In the genomic region with DNA sequence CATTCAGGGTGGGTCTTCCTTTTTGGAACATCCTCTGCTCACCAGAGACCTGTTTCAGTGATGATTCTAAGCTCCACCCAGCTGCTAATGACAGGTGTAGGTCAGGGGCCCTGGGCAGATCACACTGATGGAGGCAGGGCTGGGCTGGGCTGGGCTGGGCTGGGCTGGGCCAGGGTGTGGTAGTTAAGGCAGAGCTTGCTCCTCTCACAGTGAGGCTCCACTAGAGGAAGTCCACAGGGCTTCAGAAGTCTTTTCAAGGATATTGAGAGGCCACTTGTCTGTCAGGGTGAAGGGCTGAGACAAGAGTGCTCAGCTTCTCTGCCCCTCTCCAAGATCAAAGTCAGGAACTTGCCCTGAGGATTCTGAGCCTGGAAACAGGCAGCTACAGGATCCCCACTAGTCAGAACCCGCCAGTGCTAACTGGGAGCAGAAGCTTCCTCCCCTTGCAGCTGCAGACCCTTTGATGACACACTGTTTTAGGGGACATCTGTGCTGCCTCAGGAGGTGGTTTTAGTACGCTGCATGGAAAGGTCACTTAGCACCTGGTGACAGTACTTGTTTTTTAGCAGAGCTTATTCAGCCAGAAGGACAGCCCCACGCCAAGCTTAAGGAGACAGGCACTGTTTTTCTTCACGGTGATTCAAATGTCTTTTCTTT, we compare ENCODE assay signal across 15 mouse cellular contexts.
DNase-seq lines count a peak whose midpoint lies in the region; ATAC-seq and TF ChIP-seq lines count a peak whose summit lies in the region.
"Had no signal": no experiment of that assay in that cellular context is flagged by ENCODE, and none has a peak within 500 bp of the region (broad histone marks: within the 10 kb centered on the region; RNA-seq: fewer than 3 reads in every experiment).

No protein-coding gene starts in this region.

- peak; percentile 31 for DNase-seq in adrenal gland, adult 2 months
- no peak for DNase-seq in adrenal gland, adult 8-10 months
- peak; percentile 22 for DNase-seq in limb, embryonic 14.5 days (ENCODE audit: low spot score)
- peak; percentile 46 for DNase-seq in thymus, postnatal 4 days
- DNase-seq in frontal cortex, postnatal 14 days (ENCODE audit: low spot score in 2 of 2): no peak
- DNase-seq: kidney, adult 9 months had no signal

- no peak overlapping the region for H3K4me2 ChIP-seq in midbrain, embryonic 13.5 days (replicated peaks)
- no peak overlapping the region for H3K4me2 ChIP-seq in midbrain, embryonic 16.5 days (ENCODE audit: low read length)
- H3K4me2 ChIP-seq in limb, embryonic 14.5 days (replicated peaks; ENCODE audit: low read depth, low read length, severe bottlenecking): no peak overlapping the region
- no peak overlapping the region for H3K4me2 ChIP-seq in kidney, embryonic 16.5 days (replicated peaks; ENCODE audit: low read depth, low read length)
- H3K4me2 ChIP-seq: embryonic facial prominence, embryonic 13.5 days; heart, embryonic 13.5 days; lung, embryonic 15.5 days; neural tube, embryonic 13.5 days had no signal

- ATAC-seq in midbrain, embryonic 13.5 days: no peak
- no peak for ATAC-seq in midbrain, embryonic 16.5 days
- no peak for ATAC-seq in limb, embryonic 14.5 days (ENCODE audit: low FRiP score, low read depth)
- ATAC-seq in kidney, embryonic 16.5 days (ENCODE audit: low FRiP score, low TSS enrichment): no peak

- no peaks in the 10 kb centered on the region for H3K27me3 ChIP-seq in midbrain, embryonic 13.5 days
- no peaks in the 10 kb centered on the region for H3K27me3 ChIP-seq in midbrain, embryonic 16.5 days (ENCODE audit: control insufficient read depth, insufficient read depth, low read depth, low read length)
- no peaks in the 10 kb centered on the region for H3K27me3 ChIP-seq in limb, embryonic 14.5 days (ENCODE audit: control insufficient read depth, insufficient read depth, low read length)
- no peaks in the 10 kb centered on the region for H3K27me3 ChIP-seq in kidney, embryonic 16.5 days (ENCODE audit: insufficient read depth, low read length)
- H3K27me3 ChIP-seq: embryonic facial prominence, embryonic 13.5 days; heart, embryonic 13.5 days; lung, embryonic 15.5 days; neural tube, embryonic 13.5 days had no signal

- 42% methylated on average over 4 of the region's 4 CpGs for WGBS in midbrain, embryonic 13.5 days
- WGBS in midbrain, embryonic 16.5 days: 43% methylated on average over 4 of the region's 4 CpGs
- WGBS in limb, embryonic 14.5 days: 31% methylated on average over 4 of the region's 4 CpGs
- WGBS in kidney, embryonic 16.5 days: 49% methylated on average over 4 of the region's 4 CpGs

- H3K36me3 ChIP-seq in midbrain, embryonic 13.5 days: no peaks in the 10 kb centered on the region
- no peaks in the 10 kb centered on the region for H3K36me3 ChIP-seq in midbrain, embryonic 16.5 days (ENCODE audit: control insufficient read depth, insufficient read depth, low read length)
- no peaks in the 10 kb centered on the region for H3K36me3 ChIP-seq in limb, embryonic 14.5 days (ENCODE audit: control insufficient read depth, insufficient read depth, low read length)
- H3K36me3 ChIP-seq in kidney, embryonic 16.5 days (ENCODE audit: insufficient read depth, low read length): no peaks in the 10 kb centered on the region
- H3K36me3 ChIP-seq: embryonic facial prominence, embryonic 13.5 days; G1E; heart, embryonic 13.5 days; lung, embryonic 15.5 days; neural tube, embryonic 13.5 days had no signal

- H3K4me3 ChIP-seq in midbrain, embryonic 13.5 days (replicated peaks): no peak overlapping the region
- no peak overlapping the region for H3K4me3 ChIP-seq in midbrain, embryonic 16.5 days (ENCODE audit: low read depth, low read length)
- H3K4me3 ChIP-seq in limb, embryonic 14.5 days (replicated peaks; ENCODE audit: low read length): no peak overlapping the region
- H3K4me3 ChIP-seq in kidney, embryonic 16.5 days (ENCODE audit: low read length): no peak overlapping the region
- H3K4me3 ChIP-seq: embryonic facial prominence, embryonic 13.5 days; heart, embryonic 13.5 days; left cerebral cortex, adult 2 months; lung, embryonic 15.5 days; neural tube, embryonic 13.5 days had no signal

- H3K9ac ChIP-seq in midbrain, embryonic 13.5 days (replicated peaks): no peak overlapping the region
- no peak overlapping the region for H3K9ac ChIP-seq in midbrain, embryonic 16.5 days (ENCODE audit: low read depth, low read length)
- no peak overlapping the region for H3K9ac ChIP-seq in limb, embryonic 14.5 days (ENCODE audit: low read depth, low read length, severe bottlenecking)
- no peak overlapping the region for H3K9ac ChIP-seq in kidney, embryonic 16.5 days (replicated peaks; ENCODE audit: low read length)
- H3K9ac ChIP-seq: embryonic facial prominence, embryonic 13.5 days; heart, embryonic 13.5 days; lung, embryonic 15.5 days; neural tube, embryonic 13.5 days had no signal

- peaks cover 11% of the 10 kb centered on the region for H3K4me1 ChIP-seq in midbrain, embryonic 13.5 days (replicated peaks)
- H3K4me1 ChIP-seq in midbrain, embryonic 16.5 days (ENCODE audit: control insufficient read depth, insufficient read depth, low read length): peaks cover 4% of the 10 kb centered on the region; the same call in 1 of the 2 replicates
- H3K4me1 ChIP-seq in limb, embryonic 14.5 days (ENCODE audit: control insufficient read depth, insufficient read depth, low read length): no peaks in the 10 kb centered on the region
- H3K4me1 ChIP-seq in kidney, embryonic 16.5 days (ENCODE audit: insufficient read depth, low read length): no peaks in the 10 kb centered on the region

- peak overlapping the region; percentile 7; the same call in 1 of the 2 replicates for H3K27ac ChIP-seq in midbrain, embryonic 13.5 days
- no peak overlapping the region for H3K27ac ChIP-seq in midbrain, embryonic 16.5 days (ENCODE audit: low read length)
- H3K27ac ChIP-seq in limb, embryonic 14.5 days (replicated peaks; ENCODE audit: low read depth, low read length): no peak overlapping the region
- H3K27ac ChIP-seq in kidney, embryonic 16.5 days (ENCODE audit: low read length): no peak overlapping the region
- H3K27ac ChIP-seq: embryonic facial prominence, embryonic 13.5 days; heart, embryonic 13.5 days; left cerebral cortex, adult 2 months; lung, embryonic 15.5 days; neural tube, embryonic 13.5 days had no signal

- H3K9me3 ChIP-seq in midbrain, embryonic 13.5 days: no peaks in the 10 kb centered on the region
- no peaks in the 10 kb centered on the region for H3K9me3 ChIP-seq in midbrain, embryonic 16.5 days (replicated peaks; ENCODE audit: control insufficient read depth, low read length, poor library complexity, severe bottlenecking)
- no peaks in the 10 kb centered on the region for H3K9me3 ChIP-seq in limb, embryonic 14.5 days (ENCODE audit: control insufficient read depth, low read length)
- H3K9me3 ChIP-seq in kidney, embryonic 16.5 days (ENCODE audit: low read length): no peaks in the 10 kb centered on the region
- H3K9me3 ChIP-seq: embryonic facial prominence, embryonic 13.5 days; heart, embryonic 13.5 days; lung, embryonic 15.5 days; neural tube, embryonic 13.5 days had no signal

- TF ChIP-seq POLR2A in limb, embryonic 14.5 days (IDR thresholded peaks at IDR 0.05; ENCODE audit: borderline replicate concordance, extremely low read depth, insufficient read depth, insufficient read length): no peak

Comparison
In these comparisons a context has a peak if more than half of its experiments do, and no peak if none do; other contexts are left out.
1. DNase-seq: peak in adrenal gland, adult 2 months (single experiment), limb, embryonic 14.5 days (single experiment) and thymus, postnatal 4 days (single experiment); none in adrenal gland, adult 8-10 months (single experiment) and frontal cortex, postnatal 14 days (0 of 2).